Mouse (Mus musculus): ENCODE measurements at regions not wholly inside any gene's neighbourhood (a gene's known extent, or its start where the extent isn't known, plus 50 kb on each side); places are given as distances from the start of the nearest gene placed in this dataset.

DNA sequence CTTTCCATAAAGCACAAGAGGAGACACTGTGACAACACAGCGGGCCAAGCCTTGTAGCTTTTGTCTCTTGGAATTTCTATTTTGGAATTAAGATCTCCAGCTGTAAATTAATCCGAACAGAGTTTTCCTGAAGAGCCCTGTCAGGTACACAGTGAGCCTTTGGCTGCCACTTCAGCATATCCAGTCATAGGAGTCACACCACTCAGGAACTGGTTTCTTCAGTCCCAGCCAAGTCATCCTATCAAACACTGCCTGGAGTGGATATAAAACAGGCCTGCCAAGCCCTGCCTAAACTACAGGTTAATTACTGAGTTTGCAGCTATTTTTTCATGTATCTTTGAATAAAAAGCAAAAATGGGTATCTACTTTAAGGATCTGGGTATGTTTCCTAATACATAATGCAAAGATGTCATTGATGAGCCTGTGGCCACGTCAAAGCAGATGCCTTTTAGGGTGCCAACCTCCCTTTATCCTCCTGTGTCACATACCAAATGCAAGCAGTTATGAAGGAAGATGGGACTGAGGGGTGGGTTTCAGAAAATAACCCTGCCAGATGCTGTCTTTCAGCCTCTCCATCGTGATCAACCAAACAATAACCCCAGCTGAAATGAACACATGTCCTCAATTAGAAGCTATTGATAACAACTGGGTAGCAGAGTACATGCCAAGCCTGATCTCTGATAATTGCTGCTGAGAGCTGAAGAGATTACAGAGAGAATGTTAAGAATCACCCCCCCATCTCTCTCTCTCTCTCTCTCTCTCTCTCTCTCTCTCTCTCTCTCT, 471.3 kb downstream of the Tm4sf1 start:
- ATAC-seq (replicated peaks; ENCODE audit: poor library complexity, severe bottlenecking): no peak

DNA sequence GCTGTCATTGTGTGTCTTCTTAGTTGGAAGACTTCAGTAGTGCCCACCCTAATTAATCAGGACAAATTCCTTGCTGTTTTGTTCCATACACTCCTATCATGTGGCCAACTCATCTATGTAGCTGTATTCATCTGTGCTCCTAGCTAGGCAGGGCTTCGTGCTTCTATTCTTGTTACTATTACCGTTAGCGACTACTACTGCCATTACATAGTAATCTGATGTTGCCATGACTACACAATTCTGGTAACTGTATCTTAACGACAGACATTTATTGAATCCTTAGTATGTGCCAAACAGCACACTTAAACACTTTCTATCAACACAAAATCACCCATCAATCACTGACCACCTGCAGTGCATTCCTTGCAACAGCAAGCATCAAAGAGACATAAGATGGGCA, 477.6 kb downstream of the Tm4sf1 start:
- ATAC-seq (replicated peaks; ENCODE audit: poor library complexity, severe bottlenecking): no peak

- no peak for ATAC-seq (replicated peaks; ENCODE audit: poor library complexity, severe bottlenecking)
Measured at GRCm38 (mm10) chr3:56810548-56811071, 491.2 kb downstream of the Tm4sf1 start.

DNA sequence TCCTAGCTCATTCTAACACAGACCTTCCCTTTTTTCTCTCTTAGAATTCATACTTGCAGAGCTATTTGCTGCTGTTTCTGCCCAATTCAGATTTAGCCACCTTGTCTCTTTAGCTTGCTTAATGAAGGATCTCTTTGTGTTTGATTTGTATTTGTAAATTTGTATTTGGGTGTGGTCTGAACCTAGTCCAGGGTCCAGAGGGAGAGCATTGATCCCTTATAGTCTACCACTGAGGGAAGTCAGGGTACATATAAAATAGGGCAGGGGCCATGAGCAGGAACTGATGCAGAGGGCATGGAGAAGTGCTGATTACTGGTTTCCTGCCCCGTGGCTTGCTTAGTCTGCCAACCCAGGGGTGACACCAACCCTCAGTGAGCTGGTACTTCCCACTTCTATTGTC, 508.7 kb downstream of the Tm4sf1 start:
- no peak for ATAC-seq (replicated peaks; ENCODE audit: poor library complexity, severe bottlenecking)

DNA sequence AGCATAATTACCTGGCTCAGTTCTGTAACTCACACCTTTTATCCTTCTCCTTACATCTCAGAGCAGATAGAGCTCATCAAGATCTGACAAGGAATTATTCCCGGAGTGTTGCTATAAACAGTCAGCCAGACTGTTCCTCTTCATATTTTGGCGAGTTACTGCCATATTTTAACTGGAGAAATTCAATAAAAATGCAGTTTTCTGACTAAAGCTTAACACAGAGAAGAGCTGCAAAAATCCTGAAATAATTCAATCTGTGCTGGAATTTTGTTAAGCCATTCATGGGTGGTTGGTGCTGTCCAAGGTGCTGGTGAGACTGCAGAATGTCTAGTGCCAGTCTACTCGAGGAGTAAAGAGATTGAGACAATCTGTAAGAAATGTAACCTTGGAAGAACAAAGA, 512.6 kb downstream of the Tm4sf1 start:
- ATAC-seq (replicated peaks; ENCODE audit: poor library complexity, severe bottlenecking): no peak

DNA sequence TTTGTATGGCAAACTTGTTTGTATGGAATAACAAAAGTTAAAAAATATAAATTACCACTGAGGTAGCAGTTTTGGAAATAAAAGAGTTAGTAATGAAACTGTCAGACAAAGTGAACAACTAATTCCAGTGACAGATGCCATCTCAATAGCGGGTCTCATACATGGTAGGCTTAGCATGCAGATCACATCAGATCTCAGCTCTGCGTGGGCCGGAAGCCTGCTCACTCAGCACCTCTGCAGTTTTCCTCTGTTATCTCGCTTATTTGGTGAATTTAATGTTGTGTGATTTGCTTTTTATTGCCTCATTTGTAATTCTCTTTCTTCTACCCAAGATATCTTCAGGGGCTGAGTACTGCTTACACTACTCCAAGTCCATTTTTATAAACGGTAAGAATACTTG, 527.9 kb downstream of the Tm4sf1 start:
- no peak for ATAC-seq (replicated peaks; ENCODE audit: poor library complexity, severe bottlenecking)

GRCm38 (mm10) chr3:56770225-56770624, 531.6 kb downstream of the Tm4sf1 start:
- ATAC-seq (replicated peaks; ENCODE audit: poor library complexity, severe bottlenecking): no peak

DNA sequence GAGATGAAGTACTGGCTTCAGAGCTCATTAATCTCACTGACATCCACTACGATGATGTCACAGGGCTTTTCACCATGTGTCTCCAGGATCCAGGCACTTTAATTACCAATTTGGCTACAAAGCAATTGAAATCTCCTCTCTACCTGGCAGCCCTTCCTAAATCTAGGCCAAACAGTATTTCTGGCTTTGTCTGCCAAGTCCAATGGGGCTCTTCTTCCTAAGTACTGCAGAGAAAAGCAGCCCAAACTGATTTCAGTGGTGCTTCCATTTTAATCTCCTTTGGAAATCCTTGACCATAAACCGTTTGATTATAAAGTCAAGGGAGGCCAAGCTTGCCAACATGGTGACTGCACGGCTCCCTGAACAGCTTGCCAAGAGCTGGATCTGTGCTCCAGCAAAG, 534.7 kb downstream of the Tm4sf1 start:
- ATAC-seq (replicated peaks; ENCODE audit: poor library complexity, severe bottlenecking): no peak

- ATAC-seq (replicated peaks; ENCODE audit: poor library complexity, severe bottlenecking): no peak
Measured at GRCm38 (mm10) chr3:56764336-56764735, 537.5 kb downstream of the Tm4sf1 start.

DNA sequence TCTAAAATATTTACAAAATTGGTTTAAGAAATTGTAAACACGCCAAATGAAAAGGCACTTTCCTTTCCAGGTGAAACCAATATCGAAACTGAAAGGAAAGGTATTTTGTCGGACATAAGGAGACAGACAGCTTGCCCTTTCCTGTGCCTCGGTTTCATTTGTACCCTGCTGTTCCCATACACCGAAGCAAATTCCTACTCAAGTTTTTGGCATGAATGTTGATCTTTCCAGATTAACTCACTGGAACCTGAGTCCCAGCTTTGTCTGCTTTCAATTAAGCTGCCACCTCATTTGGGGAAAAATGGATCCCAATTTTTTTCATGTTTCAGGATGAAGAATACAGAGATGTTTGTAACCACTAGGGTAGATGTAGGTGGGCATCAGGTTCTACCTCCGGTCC, 537.9 kb downstream of the Tm4sf1 start:
- ATAC-seq (replicated peaks; ENCODE audit: poor library complexity, severe bottlenecking): no peak

- ATAC-seq (replicated peaks; ENCODE audit: poor library complexity, severe bottlenecking): no peak
Measured at GRCm38 (mm10) chr3:56753654-56754053, 548.1 kb downstream of the Tm4sf1 start.

- no peak for ATAC-seq (replicated peaks; ENCODE audit: poor library complexity, severe bottlenecking)
Measured at GRCm38 (mm10) chr3:56751926-56752325, 549.9 kb downstream of the Tm4sf1 start.

DNA sequence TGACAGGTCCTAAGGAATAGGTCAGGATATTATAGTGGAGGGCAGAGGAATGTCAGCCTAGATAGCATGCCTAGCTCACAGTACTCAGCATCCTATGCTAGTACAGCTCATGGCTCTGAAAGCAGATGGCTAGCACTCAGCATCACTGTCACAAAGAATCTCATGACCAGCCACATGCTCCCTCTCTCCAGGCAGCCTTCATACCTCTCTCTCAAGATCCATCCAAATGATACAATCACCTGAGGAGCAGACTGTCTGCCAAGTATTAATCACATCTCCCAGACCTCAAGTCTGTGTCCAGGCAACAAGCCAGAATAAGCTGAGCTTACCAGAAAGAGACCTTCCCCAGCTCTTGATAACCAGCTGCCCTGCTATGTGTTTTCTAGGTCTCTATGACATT, 557.4 kb upstream of the Nbea start:
- no peak for ATAC-seq (replicated peaks; ENCODE audit: poor library complexity, severe bottlenecking)

DNA sequence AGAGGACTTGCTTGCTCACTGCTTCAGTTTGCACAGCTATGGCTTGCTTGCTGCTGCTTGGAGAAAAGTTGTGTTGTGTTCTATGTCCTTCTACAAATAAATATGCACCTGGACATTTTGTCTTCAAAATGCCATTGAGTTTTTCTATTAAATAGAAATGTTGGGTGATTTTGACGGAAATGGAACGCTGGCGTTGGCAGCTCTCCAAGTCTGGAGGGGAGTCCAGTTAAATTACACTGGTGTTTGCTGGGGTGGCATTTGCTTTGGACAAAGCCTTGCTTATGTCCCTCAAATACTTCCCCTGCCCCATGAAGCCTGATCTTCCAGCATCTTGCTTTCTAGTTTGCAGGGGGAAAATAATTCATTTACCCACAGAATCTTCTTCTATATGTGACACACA, 556.0 kb upstream of the Nbea start:
- ATAC-seq (replicated peaks; ENCODE audit: poor library complexity, severe bottlenecking): no peak

DNA sequence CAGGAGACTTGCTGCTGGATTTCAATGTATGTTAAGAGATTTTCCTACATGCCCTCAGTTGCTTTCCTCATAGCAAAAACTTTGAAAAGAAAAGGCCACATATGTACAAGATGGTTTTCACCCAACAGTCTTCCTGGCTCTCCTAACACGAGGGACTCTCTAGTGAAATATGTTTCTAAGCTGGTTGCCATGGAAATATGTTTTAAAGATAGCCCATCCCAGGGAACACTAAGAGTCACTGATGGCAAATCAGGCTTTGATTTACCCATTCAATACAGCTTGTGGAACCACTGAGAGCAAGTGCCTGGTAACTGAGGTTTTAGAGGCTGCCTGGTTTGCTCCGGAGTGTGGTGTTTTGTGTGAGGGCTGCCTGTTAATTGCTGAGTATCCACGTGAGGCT, 547.3 kb upstream of the Nbea start:
- no peak for ATAC-seq (replicated peaks; ENCODE audit: poor library complexity, severe bottlenecking)

DNA sequence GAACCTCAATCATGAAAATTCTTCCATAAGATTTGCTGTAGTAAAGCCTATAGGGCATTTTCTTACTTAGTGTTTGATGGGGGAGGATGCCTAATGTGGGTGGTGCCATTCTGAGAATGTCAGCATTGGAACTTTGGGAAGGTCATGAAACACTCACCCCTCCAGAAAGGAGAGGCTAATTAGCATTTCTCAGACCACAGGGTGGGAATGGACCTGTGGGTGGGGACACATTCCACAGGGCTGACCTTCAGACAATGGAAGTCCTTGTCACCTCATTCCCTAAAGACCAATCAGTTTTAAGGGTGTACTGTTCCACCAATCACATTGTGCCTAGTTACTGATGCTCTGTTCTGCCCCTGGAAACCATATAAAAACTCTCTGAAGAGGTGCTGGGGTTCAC, 541.5 kb upstream of the Nbea start:
- ATAC-seq (replicated peaks; ENCODE audit: poor library complexity, severe bottlenecking): no peak

DNA sequence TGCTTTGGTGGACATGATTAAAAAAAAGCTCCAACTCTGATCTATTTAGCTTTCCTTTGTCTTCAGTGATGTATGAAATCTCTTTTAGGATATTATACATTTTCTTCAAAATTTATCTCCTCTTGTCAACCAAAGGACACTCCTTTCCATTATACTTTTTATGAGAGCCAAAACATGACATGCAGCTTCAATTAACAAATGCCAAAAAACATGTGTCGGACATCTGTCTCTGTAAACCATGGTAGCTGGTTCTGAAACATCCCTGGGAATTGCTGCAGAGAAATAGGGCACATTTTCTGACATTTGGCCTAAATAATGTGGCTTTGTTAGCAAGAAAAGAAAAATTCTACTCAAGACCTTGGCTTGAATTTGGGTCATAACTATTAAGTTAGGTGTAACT, 524.8 kb upstream of the Nbea start:
- no peak for ATAC-seq (replicated peaks; ENCODE audit: poor library complexity, severe bottlenecking)

GRCm38 (mm10) chr3:56707312-56707711, 523.8 kb upstream of the Nbea start:
- ATAC-seq (replicated peaks; ENCODE audit: poor library complexity, severe bottlenecking): no peak

- ATAC-seq (replicated peaks; ENCODE audit: poor library complexity, severe bottlenecking): no peak
Measured at GRCm38 (mm10) chr3:56706038-56706437, 522.5 kb upstream of the Nbea start.

DNA sequence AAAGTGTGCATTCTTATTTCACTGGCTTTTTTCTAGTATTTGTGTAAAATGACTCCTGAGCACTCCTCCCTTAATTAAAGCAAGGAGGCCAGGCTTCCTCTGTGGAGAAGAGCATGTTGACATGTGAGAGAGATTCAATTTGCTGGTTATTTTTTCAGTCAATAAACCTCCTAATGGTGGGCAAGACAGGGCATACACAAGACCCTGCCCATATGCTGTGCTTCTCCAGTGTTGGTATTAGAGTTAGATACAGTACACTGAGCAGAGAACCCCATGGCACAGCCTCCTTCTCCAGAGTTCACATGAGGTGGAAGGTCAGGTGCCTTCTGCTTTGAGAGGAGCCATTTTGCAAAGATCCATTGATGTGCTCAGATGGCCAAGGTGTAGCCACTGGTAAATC, 515.4 kb upstream of the Nbea start:
- no peak for ATAC-seq (replicated peaks; ENCODE audit: poor library complexity, severe bottlenecking)

DNA sequence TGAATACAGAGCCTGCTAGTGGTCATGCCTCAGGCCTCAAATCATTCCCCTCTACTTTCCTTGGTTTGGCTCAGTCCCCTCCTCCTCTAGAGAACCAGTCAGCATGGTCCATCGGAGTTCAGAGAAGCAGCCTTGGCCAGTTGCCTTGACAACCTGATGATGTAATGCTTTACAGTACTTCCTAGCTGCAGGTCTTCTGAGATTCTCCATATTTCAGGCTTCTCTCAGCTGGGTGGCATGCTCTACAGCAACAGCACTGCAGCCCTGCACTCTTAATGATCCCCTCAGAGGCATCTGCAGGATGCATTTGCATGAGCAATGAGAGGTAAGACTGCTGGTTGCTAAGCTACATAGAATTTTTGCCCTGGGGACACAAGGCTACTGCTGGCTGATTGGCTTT, 514.7 kb upstream of the Nbea start:
- ATAC-seq (replicated peaks; ENCODE audit: poor library complexity, severe bottlenecking): no peak

DNA sequence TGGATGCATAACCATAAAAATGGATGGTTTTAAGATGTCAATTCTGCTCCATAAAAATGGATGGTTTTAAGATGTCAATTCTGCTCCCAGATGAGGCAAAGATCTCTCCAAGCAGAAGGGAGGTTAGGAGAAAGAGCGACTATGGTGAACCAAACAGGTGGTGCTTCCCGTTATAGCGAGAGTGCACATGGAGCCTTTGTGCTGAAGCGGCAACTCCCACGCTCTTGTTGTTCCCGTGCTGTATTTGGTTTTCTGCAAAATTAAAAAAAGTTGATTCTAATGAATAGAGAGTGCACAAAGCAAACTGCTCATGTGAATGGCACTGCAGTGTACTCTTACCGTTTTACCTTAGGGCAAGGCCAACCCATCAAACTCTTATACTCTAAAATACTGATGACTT, 497.5 kb upstream of the Nbea start:
- ATAC-seq (replicated peaks; ENCODE audit: poor library complexity, severe bottlenecking): no peak

DNA sequence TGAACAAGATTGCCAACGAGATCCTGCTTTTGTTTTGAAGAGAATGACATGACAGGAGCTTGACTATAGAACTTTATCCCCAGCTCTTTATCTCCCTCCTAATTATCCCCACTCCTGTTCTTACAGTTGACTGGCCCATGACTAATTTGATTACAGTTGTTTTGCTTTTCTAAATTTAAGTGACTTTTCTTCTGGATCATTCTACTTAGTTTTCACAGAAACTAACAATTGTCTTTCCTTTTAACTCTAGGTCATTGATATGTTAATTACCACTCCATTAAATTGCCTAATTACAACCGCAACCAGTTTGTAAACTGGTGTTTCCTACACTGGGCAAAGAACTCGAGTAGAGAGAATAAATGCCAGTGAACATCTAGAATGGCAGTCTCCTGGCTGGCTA, 485.3 kb upstream of the Nbea start:
- no peak for ATAC-seq (replicated peaks; ENCODE audit: poor library complexity, severe bottlenecking)
